Mouse (Mus musculus): Measurements from ENCODE around the gene Trim67. TPM values are rescaled to one million over a fixed set of nuclear protein-coding genes. Genes with fewer than 3 reads are reported as not detected.

The Trim67 gene
- polyA plus RNA-seq, 1 experiment: 19.4 TPM

GRCm38 (mm10) chr8:124756153-124756552 lies 36.7 kb upstream of the Trim67 start:
- H3K27me3 ChIP-seq (ENCODE audit: control insufficient read depth, insufficient read depth, low read length): peaks cover 2% of the 10 kb centered on the region; the same call in 1 of the 2 replicates
- no peak for DNase-seq
- WGBS: 77% methylated on average over 2 of the region's 2 CpGs
- H3K4me3 ChIP-seq (replicated peaks; ENCODE audit: insufficient read depth, low read depth, low read length): no peak overlapping the region
- no peaks in the 10 kb centered on the region for H3K4me1 ChIP-seq (ENCODE audit: control insufficient read depth, insufficient read depth, low read length)
- no peak for TF ChIP-seq POLR2A (IDR thresholded peaks at IDR 0.05; ENCODE audit: borderline replicate concordance, insufficient read depth, low read length)
- TF ChIP-seq CTCF (IDR thresholded peaks at IDR 0.05; ENCODE audit: borderline replicate concordance, insufficient read depth, low read depth, low read length): no peak
- no peak overlapping the region for H3K27ac ChIP-seq (ENCODE audit: insufficient read depth, low read length)

- 73% methylated on average over 5 of the region's 5 CpGs for WGBS
- no peaks in the 10 kb centered on the region for H3K4me1 ChIP-seq (ENCODE audit: control insufficient read depth, insufficient read depth, low read length)
- H3K27me3 ChIP-seq (ENCODE audit: control insufficient read depth, insufficient read depth, low read length): peaks cover 2% of the 10 kb centered on the region; the same call in 1 of the 2 replicates
- no peak for DNase-seq
- H3K27ac ChIP-seq (ENCODE audit: insufficient read depth, low read length): no peak overlapping the region
- H3K4me3 ChIP-seq (replicated peaks; ENCODE audit: insufficient read depth, low read depth, low read length): no peak overlapping the region
- no peak for TF ChIP-seq POLR2A (IDR thresholded peaks at IDR 0.05; ENCODE audit: borderline replicate concordance, insufficient read depth, low read length)
- no peak for TF ChIP-seq CTCF (IDR thresholded peaks at IDR 0.05; ENCODE audit: borderline replicate concordance, insufficient read depth, low read depth, low read length)
Observed at GRCm38 (mm10) chr8:124756601-124757000, 36.3 kb upstream of the Trim67 start.

- 38% methylated on average over 3 of the region's 3 CpGs for WGBS
- TF ChIP-seq CTCF (IDR thresholded peaks at IDR 0.05; ENCODE audit: borderline replicate concordance, insufficient read depth, low read depth, low read length): peak; percentile 30; the same call in 1 of the 2 replicates
- TF ChIP-seq POLR2A (IDR thresholded peaks at IDR 0.05; ENCODE audit: borderline replicate concordance, insufficient read depth, low read length): no peak
Observed at GRCm38 (mm10) chr8:124758544-124758943, 34.3 kb upstream of the Trim67 start.

GRCm38 (mm10) chr8:124763061-124763460 lies 29.8 kb upstream of the Trim67 start:
- Histone ChIP-seq H3K4me3 (replicated peaks; ENCODE audit: insufficient read depth, low read depth, low read length) (no peak overlapping the region), H3K27me3 (ENCODE audit: control insufficient read depth, insufficient read depth, low read length) (no peaks in the 10 kb centered on the region), H3K4me1 (ENCODE audit: control insufficient read depth, insufficient read depth, low read length) (no peaks in the 10 kb centered on the region), H3K27ac (ENCODE audit: insufficient read depth, low read length) (no peak overlapping the region)
- 72% methylated on average over 7 of the region's 7 CpGs for WGBS
- DNase-seq: no peak
- no peak for TF ChIP-seq POLR2A (IDR thresholded peaks at IDR 0.05; ENCODE audit: borderline replicate concordance, insufficient read depth, low read length)
- no peak for TF ChIP-seq CTCF (IDR thresholded peaks at IDR 0.05; ENCODE audit: borderline replicate concordance, insufficient read depth, low read depth, low read length)

More at GRCm38 (mm10) chr8:124758544-124758943, 34.3 kb upstream of the Trim67 start:
- Histone ChIP-seq H3K4me3 (replicated peaks; ENCODE audit: insufficient read depth, low read depth, low read length) (no peak overlapping the region), H3K27ac (ENCODE audit: insufficient read depth, low read length) (no peak overlapping the region), H3K27me3 (ENCODE audit: control insufficient read depth, insufficient read depth, low read length) (no peaks in the 10 kb centered on the region), H3K4me1 (ENCODE audit: control insufficient read depth, insufficient read depth, low read length) (no peaks in the 10 kb centered on the region)
- DNase-seq: no peak

GRCm38 (mm10) chr8:124772389-124772788 lies 20.5 kb upstream of the Trim67 start:
- no peak overlapping the region for H3K4me3 ChIP-seq (replicated peaks; ENCODE audit: insufficient read depth, low read depth, low read length)
- no peaks in the 10 kb centered on the region for H3K27me3 ChIP-seq (ENCODE audit: control insufficient read depth, insufficient read depth, low read length)
- TF ChIP-seq CTCF (IDR thresholded peaks at IDR 0.05; ENCODE audit: borderline replicate concordance, insufficient read depth, low read depth, low read length): no peak
- no peak for TF ChIP-seq POLR2A (IDR thresholded peaks at IDR 0.05; ENCODE audit: borderline replicate concordance, insufficient read depth, low read length)
- no peak overlapping the region for H3K27ac ChIP-seq (ENCODE audit: insufficient read depth, low read length)
- H3K4me1 ChIP-seq (ENCODE audit: control insufficient read depth, insufficient read depth, low read length): peaks cover 5% of the 10 kb centered on the region
- no peak for DNase-seq
- 71% methylated on average over 2 of the region's 2 CpGs for WGBS

- no peaks in the 10 kb centered on the region for H3K27me3 ChIP-seq (ENCODE audit: control insufficient read depth, insufficient read depth, low read length)
- H3K4me3 ChIP-seq (replicated peaks; ENCODE audit: insufficient read depth, low read depth, low read length): peak overlapping the region; percentile 50
- 18% methylated on average over 16 of the region's 16 CpGs for WGBS
- peak; percentile 80 to 84 for DNase-seq
- TF ChIP-seq CTCF (IDR thresholded peaks at IDR 0.05; ENCODE audit: borderline replicate concordance, insufficient read depth, low read depth, low read length) (peak; percentile 75), POLR2A (IDR thresholded peaks at IDR 0.05; ENCODE audit: borderline replicate concordance, insufficient read depth, low read length) (no peak)
- H3K27ac ChIP-seq (ENCODE audit: insufficient read depth, low read length): no peak overlapping the region
- peaks cover 13% of the 10 kb centered on the region for H3K4me1 ChIP-seq (ENCODE audit: control insufficient read depth, insufficient read depth, low read length)
Observed at GRCm38 (mm10) chr8:124775695-124776094, 17.2 kb upstream of the Trim67 start.

- Histone ChIP-seq H3K27ac (ENCODE audit: insufficient read depth, low read length) (peak overlapping the region; percentile 2; the same call in 1 of the 2 replicates), H3K27me3 (ENCODE audit: control insufficient read depth, insufficient read depth, low read length) (no peaks in the 10 kb centered on the region), H3K4me3 (replicated peaks; ENCODE audit: insufficient read depth, low read depth, low read length) (peak overlapping the region; percentile 24), H3K4me1 (ENCODE audit: control insufficient read depth, insufficient read depth, low read length) (peaks cover 19% of the 10 kb centered on the region; the same call in 1 of the 2 replicates)
- TF ChIP-seq CTCF (IDR thresholded peaks at IDR 0.05; ENCODE audit: borderline replicate concordance, insufficient read depth, low read depth, low read length) (no peak), POLR2A (IDR thresholded peaks at IDR 0.05; ENCODE audit: borderline replicate concordance, insufficient read depth, low read length) (peak; percentile 48; the same call in 1 of the 2 replicates)
- 1% methylated on average over 7 of the region's 7 CpGs for WGBS
- peak; percentile 77 to 88 for DNase-seq
Observed at GRCm38 (mm10) chr8:124780236-124780635, 12.7 kb upstream of the Trim67 start.

GRCm38 (mm10) chr8:124782431-124782830 lies 10.5 kb upstream of the Trim67 start:
- Histone ChIP-seq H3K27ac (ENCODE audit: insufficient read depth, low read length) (no peak overlapping the region), H3K4me1 (ENCODE audit: control insufficient read depth, insufficient read depth, low read length) (peaks cover 16% of the 10 kb centered on the region; the same call in 1 of the 2 replicates), H3K27me3 (ENCODE audit: control insufficient read depth, insufficient read depth, low read length) (no peaks in the 10 kb centered on the region), H3K4me3 (replicated peaks; ENCODE audit: insufficient read depth, low read depth, low read length) (no peak overlapping the region)
- DNase-seq: no peak
- no peak for TF ChIP-seq POLR2A (IDR thresholded peaks at IDR 0.05; ENCODE audit: borderline replicate concordance, insufficient read depth, low read length)
- no peak for TF ChIP-seq CTCF (IDR thresholded peaks at IDR 0.05; ENCODE audit: borderline replicate concordance, insufficient read depth, low read depth, low read length)
- 88% methylated on average over 3 of the region's 3 CpGs for WGBS
